Mouse (Mus musculus): ENCODE measurements around the gene Tanc2.

GRCm38 (mm10) chr11:105975050-105975449 is 385.3 kb downstream of the Tanc2 start:
- no peak for TF ChIP-seq GATA1 (IDR thresholded peaks at IDR 0.05; ENCODE audit: borderline replicate concordance, low read length)
- no peak for TF ChIP-seq FLI1 (IDR thresholded peaks at IDR 0.05; ENCODE audit: low read length)

Data from megakaryocyte, embryonic 14.5 days (primary cell).